Mouse (Mus musculus) limb, embryonic 13.5 days (tissue): ENCODE measurements around the gene Zfp825. TPM values are rescaled to one million over a fixed set of nuclear protein-coding genes. Genes with fewer than 3 reads are reported as not detected.
A peak's percentile ranks its signal among the peaks of the same experiment; 100 is the strongest.
"Not testable (repeated sequence)": the region's sequence is repeated elsewhere in the genome, so short reads cannot be mapped to it uniquely, and the experiment has no call there.

Experiments
- ATAC-seq: fragments of 200-750 bp; cut with Nextera tagmentation; 2 replicates; pipeline ENCODE4 v1.8.0; 2017; ENCODE audit warnings: low read depth, moderate number of reproducible peaks, moderate TSS enrichment; ENCODE audit not compliant: low FRiP score
- H3K27ac ChIP-seq: fragments of 300-500 bp; sonication (generic); 2 replicates; pipeline ENCODE4 v1.5.1; 2015; ENCODE audit warnings: inconsistent platforms, mild to moderate bottlenecking, moderate library complexity
- H3K27me3 ChIP-seq: fragments of 300-500 bp; sonication (generic); 2 replicates; pipeline ENCODE4 v1.6.1; 2015; ENCODE audit warnings: mild to moderate bottlenecking, inconsistent platforms
- H3K36me3 ChIP-seq: fragments of 300-500 bp; sonication (generic); 2 replicates; pipeline ENCODE4 v1.6.1; 2015; ENCODE audit warnings: inconsistent platforms, mild to moderate bottlenecking, moderate library complexity
- H3K4me1 ChIP-seq: fragments of 300-500 bp; sonication (generic); 2 replicates; pipeline ENCODE4 v1.6.1; 2015; ENCODE audit warnings: inconsistent platforms
- H3K4me2 ChIP-seq: fragments of 300-500 bp; sonication (generic); replicated peaks from 2 replicates; pipeline ENCODE4 v1.6.1; 2015; ENCODE audit warnings: inconsistent platforms, mild to moderate bottlenecking, moderate library complexity
- H3K4me3 ChIP-seq: fragments of 300-500 bp; sonication (generic); 2 replicates; pipeline ENCODE4 v1.5.1; 2015; ENCODE audit warnings: moderate library complexity, mild to moderate bottlenecking, inconsistent platforms
- H3K9ac ChIP-seq: fragments of 300-500 bp; sonication (generic); 2 replicates; pipeline ENCODE4 v1.6.1; 2015; ENCODE audit warnings: mild to moderate bottlenecking, inconsistent platforms
- H3K9me3 ChIP-seq: fragments of 300-500 bp; sonication (generic); 2 replicates; pipeline ENCODE4 v1.6.1; 2016; ENCODE audit warnings: inconsistent platforms
- WGBS: fragments of 180-500 bp; shearing (Covaris S2); methylation state at CpG from one replicate; pipeline ENCODE4 v1.1.7; 2015; 5-methylcytosine and 5-hydroxymethylcytosine counted together
- polyA plus RNA-seq: library from polyadenylated mRNA; unstranded; fragments of >200 nt; fragmentation: Nextera tagmentation; extraction: Ambion mirVana; gene quantifications from 2 replicates; pipeline ENCODE4 v1.2.1, GENCODE M21; 2015

Zfp825 gene
- polyA plus RNA-seq, 1 experiment from 2014 or later, result 26.5 TPM

GRCm38 (mm10) chr13:74484326-74484725, 9.5 kb downstream of the Zfp825 start:
- not testable (repeated sequence) for H3K27ac ChIP-seq, H3K4me1 ChIP-seq, H3K4me3 ChIP-seq, H3K27me3 ChIP-seq, H3K9me3 ChIP-seq, ATAC-seq, H3K4me2 ChIP-seq, H3K9ac ChIP-seq
- WGBS, result 90% methylated on average over 3 of the region's 3 CpGs
- H3K36me3 ChIP-seq, result peaks cover 20% of the 10 kb centered on the region

- not testable (repeated sequence) for H3K36me3 ChIP-seq, H3K27me3 ChIP-seq, H3K9ac ChIP-seq, H3K4me3 ChIP-seq, H3K9me3 ChIP-seq, H3K27ac ChIP-seq, H3K4me2 ChIP-seq, ATAC-seq, H3K4me1 ChIP-seq
- 83% methylated on average over 2 of the region's 2 CpGs for WGBS
Measured at GRCm38 (mm10) chr13:74471468-74471867, 22.3 kb downstream of the Zfp825 start.

- Histone ChIP-seq H3K27me3 (no peaks in the 10 kb centered on the region), H3K4me3 (peak overlapping the region; percentile 62)
- peak; percentile 99 for ATAC-seq
Measured at GRCm38 (mm10) chr13:74462699-74463385, 30.9 kb downstream of the Zfp825 start.

GRCm38 (mm10) chr13:74462318-74462698, 31.5 kb downstream of the Zfp825 start:
- H3K9me3 ChIP-seq, H3K27me3 ChIP-seq, ATAC-seq, H3K4me1 ChIP-seq, H3K36me3 ChIP-seq: not testable (repeated sequence)
- Histone ChIP-seq H3K4me2 (peak overlapping the region; percentile 68), H3K27ac (peak overlapping the region; percentile 91; the same call in 1 of the 2 replicates), H3K9ac (peak overlapping the region; percentile 71), H3K4me3 (peak overlapping the region; percentile 62)
- 3% methylated on average over 7 of the region's 7 CpGs for WGBS

More at GRCm38 (mm10) chr13:74462699-74463385, 30.9 kb downstream of the Zfp825 start:
- Histone ChIP-seq H3K9ac (peak overlapping the region; percentile 73), H3K4me1 (no peaks in the 10 kb centered on the region), H3K36me3 (peaks cover 10% of the 10 kb centered on the region), H3K27ac (peak overlapping the region; percentile 91), H3K4me2 (peak overlapping the region; percentile 68), H3K9me3 (no peaks in the 10 kb centered on the region)
- WGBS, result 1% methylated on average over 23 of the region's 23 CpGs

GRCm38 (mm10) chr13:74439895-74440294, 53.9 kb downstream of the Zfp825 start:
- no peak for ATAC-seq
- WGBS, result 25% methylated on average over 19 of the region's 19 CpGs
- Histone ChIP-seq H3K4me2 (no peak overlapping the region), H3K36me3 (peaks cover 36% of the 10 kb centered on the region), H3K27me3 (no peaks in the 10 kb centered on the region), H3K4me1 (no peaks in the 10 kb centered on the region), H3K27ac (no peak overlapping the region), H3K9me3 (peaks cover 58% of the 10 kb centered on the region), H3K9ac (no peak overlapping the region), H3K4me3 (no peak overlapping the region)

Other genes starting within 250 kb of the Zfp825 start
- gene Ahrr, start 201.7 kb downstream of the Zfp825 start, polyA plus RNA-seq, result 1.1 and 1.3 TPM in 2 replicates
- gene Pdcd6, start 176.4 kb downstream of the Zfp825 start, polyA plus RNA-seq, result 138 and 148 TPM in 2 replicates
- gene Sdha, start 143.7 kb downstream of the Zfp825 start, polyA plus RNA-seq, result 237 and 242 TPM in 2 replicates
- 63.7 and 71.3 TPM in 2 replicates for gene Ccdc127, start 143.7 kb downstream of the Zfp825 start, polyA plus RNA-seq
- not detected in 2 replicates for gene Lrrc14b, start 130.0 kb downstream of the Zfp825 start, polyA plus RNA-seq
- gene Zfp72, start 103.2 kb downstream of the Zfp825 start, polyA plus RNA-seq, result 5.3 and 6.6 TPM in 2 replicates
- gene Ftl1-ps1, start 94.3 kb downstream of the Zfp825 start, polyA plus RNA-seq, result 95.3 and 95.4 TPM in 2 replicates
- gene Erap1, start 145.6 kb upstream of the Zfp825 start, polyA plus RNA-seq, result 7.2 and 9.3 TPM in 2 replicates